Mouse (Mus musculus) adrenal gland, postnatal 36 days (tissue): ENCODE results near the gene Slc25a51. TPM values are rescaled to one million over a fixed set of nuclear protein-coding genes. Genes with fewer than 3 reads are reported as not detected.
A peak's percentile ranks its signal among the peaks of the same experiment; 100 is the strongest.

Experiments used
- DNase-seq, 2 experiments: peaks; one replicate each; pipeline ENCODE4 v3.0.0; 2021; ENCODE audit warnings: mixed read lengths in 1 of 2
- long read RNA-seq, 2 experiments: library from polyadenylated mRNA; stranded (forward); transcript quantifications; one replicate each; pipeline ENCODE4 v2.0.0; 2021; ENCODE audit warnings: borderline sequencing depth in 2 of 2
- total RNA-seq, 2 experiments: library from RNA; stranded (reverse); gene quantifications; 2 replicates each; pipeline ENCODE4 v1.2.3; 2021

Gene Slc25a51
- total RNA-seq, result 100 to 1,000 TPM; 268 to 422 TPM
- long read RNA-seq, experiment 1, full-length matches to known transcripts, result 151 of 170 reads
- long read RNA-seq, experiment 1, partial matches to known transcripts, result 0 of 170 reads
- long read RNA-seq, experiment 1, other reads (novel, unspliced or antisense), result 19 of 170 reads
- long read RNA-seq, experiment 2, full-length matches to known transcripts, result 36 of 42 reads
- long read RNA-seq, experiment 2, partial matches to known transcripts, result 0 of 42 reads
- long read RNA-seq, experiment 2, other reads (novel, unspliced or antisense), result 6 of 42 reads

GRCm38 (mm10) chr4:45408427-45409132, at the start of gene Slc25a51:
Gene Slc25a51, minus strand, starts transcription at chr4:45408766.
- peak; percentile 87 to 92 for DNase-seq

DNA sequence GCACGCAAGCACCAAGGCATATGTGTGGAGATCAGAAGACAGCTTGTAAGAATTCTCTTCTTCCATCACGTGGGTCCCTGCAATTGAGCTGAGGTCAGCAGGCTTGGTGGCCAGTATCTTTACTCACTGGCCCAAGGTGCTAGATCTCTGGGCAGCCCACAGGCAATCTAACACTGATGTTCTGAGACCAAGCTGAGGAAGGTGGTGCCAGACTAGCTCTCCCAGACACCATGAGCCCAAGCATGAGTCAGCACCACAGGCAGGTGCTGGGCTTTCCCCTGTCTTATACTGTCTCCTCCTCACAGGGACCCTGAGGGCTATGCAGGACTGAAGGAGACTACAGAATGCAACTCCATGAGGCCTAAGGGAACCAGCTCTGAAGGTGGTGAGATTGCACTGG, 49.0 kb upstream of the Slc25a51 start:
- DNase-seq, result no peak

DNA sequence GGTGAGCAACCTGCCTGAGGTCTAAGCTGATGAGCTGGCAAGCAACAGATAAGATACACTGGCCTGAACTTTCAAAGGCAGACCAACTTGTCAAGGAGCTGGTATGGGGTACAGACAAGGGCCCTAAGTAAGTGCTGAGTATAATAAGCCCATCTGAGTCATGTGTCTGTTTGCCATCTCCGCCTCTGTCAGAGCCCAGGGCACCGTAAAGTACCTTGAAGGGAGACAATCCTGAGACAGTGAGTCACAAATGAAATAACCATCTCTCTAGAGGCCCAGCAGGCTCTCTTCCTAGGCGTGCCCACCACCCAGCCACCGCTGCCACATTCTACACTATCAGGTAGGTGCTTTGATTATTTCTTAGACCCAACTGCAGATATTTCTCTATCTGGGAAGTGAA, 46.4 kb upstream of the Slc25a51 start:
- DNase-seq, result no peak

DNA sequence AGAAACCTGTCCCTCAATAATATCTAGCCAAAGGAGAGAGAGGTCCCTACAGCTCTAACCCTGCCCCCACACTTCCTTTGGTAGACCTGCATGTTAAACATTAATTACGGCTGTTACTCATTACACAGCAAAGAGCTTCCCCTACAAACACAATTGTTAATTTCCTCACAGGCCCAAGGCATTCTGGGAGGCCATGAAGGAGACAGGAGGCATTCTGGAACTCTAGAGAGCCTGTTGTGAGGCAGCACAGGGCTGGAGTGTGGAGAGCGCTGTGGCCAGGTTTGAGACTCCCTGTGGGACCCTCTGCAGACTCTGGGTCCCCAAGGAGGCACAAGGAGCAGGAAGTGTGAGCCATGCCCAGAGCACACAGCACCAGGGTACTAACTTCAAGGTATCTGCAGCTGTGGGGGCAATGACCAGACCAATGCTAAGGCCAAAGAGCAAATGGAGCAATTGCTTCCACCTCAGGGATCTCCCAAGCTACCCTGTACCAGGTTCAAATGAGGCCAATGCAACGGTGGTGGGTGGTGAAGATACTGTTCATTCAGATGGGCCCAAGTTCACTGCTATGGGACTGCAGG, 44.8 kb upstream of the Slc25a51 start:
- DNase-seq, result peak in 1 of 2 experiments; percentile 27

DNA sequence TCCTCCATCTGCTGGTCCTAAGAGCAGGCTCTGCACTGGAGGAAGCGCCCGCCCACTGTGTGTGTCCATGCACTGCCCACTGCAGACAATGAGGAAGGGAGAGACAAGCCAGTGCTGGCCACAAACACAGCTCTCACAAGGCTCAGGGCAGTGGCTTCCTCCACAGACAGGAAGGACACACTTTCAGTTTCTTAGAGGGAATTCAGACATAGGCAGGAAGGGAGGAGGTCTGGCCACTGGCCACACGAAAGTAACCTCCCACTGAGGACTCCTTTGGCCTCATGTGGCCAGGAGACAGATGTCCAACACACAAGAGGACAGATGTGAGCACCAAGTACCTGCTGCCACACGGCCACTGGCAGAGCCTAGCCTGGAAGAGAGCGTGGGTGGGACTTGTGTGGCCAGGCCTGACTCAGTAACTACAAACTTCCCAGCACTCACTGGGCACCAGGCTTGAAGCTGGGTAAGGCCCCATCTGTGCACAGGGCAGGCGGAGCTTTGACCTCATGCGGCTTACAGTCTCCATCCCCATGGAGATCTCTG, 44.1 kb upstream of the Slc25a51 start:
- peak; percentile 35 to 52 for DNase-seq

DNA sequence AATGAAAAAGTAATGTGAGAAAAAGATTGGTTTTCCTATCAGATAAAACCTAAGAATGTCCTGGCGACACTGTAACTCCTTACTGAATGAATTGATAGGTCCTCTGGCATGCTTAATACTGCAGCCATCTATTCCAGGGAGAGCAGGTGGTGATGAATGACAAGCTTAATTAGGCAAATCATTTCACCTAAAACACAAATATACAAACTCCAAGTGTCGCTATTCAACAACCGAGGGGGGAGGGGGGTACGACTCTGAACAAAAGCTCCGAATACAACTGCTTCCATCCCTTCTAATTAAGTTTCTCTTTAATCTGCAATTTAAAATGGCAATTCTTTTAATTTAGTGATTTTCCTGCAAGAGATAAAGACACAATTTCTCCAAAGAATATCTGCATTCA, 40.4 kb upstream of the Slc25a51 start:
- no peak for DNase-seq

- no peak for DNase-seq
These were observed 39.9 kb upstream of the Slc25a51 start for GRCm38 (mm10) chr4:45448481-45448880.

- DNase-seq, result peak; percentile 58 to 61
These were observed 38.6 kb upstream of the Slc25a51 start for GRCm38 (mm10) chr4:45447196-45447595.

- DNase-seq, result no peak
These were observed 36.7 kb upstream of the Slc25a51 start for GRCm38 (mm10) chr4:45445235-45445634.

- DNase-seq, result no peak
These were observed 36.2 kb upstream of the Slc25a51 start for GRCm38 (mm10) chr4:45444813-45445212.

GRCm38 (mm10) chr4:45443652-45444051, 35.1 kb upstream of the Slc25a51 start:
- peak; percentile 35 to 55 for DNase-seq

- no peak for DNase-seq
These were observed 33.7 kb upstream of the Slc25a51 start for GRCm38 (mm10) chr4:45442237-45442636.

DNA sequence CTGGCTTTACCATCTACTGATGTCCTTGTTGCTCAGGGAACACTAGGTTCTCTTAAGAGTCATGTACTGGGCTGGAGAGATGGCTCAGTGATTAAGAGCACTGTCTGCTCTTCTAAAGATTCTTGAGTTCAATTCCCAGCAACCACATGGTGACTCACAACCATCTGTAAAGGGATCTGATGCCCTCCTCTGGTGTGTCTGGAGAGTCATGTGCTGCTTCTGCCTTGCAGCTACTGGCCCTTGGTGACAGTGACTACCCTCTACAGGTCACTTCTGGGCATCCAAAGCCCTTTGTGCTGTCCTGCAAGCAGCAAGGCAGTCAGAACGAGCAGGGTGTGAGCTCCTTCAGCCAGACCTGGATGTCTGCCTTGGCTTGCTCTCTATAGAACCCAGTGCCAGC, 33.2 kb upstream of the Slc25a51 start:
- DNase-seq, result no peak

GRCm38 (mm10) chr4:45439281-45439680, 30.7 kb upstream of the Slc25a51 start:
- DNase-seq, result no peak

- no peak for DNase-seq
These were observed 28.4 kb upstream of the Slc25a51 start for GRCm38 (mm10) chr4:45437010-45437409.

DNA sequence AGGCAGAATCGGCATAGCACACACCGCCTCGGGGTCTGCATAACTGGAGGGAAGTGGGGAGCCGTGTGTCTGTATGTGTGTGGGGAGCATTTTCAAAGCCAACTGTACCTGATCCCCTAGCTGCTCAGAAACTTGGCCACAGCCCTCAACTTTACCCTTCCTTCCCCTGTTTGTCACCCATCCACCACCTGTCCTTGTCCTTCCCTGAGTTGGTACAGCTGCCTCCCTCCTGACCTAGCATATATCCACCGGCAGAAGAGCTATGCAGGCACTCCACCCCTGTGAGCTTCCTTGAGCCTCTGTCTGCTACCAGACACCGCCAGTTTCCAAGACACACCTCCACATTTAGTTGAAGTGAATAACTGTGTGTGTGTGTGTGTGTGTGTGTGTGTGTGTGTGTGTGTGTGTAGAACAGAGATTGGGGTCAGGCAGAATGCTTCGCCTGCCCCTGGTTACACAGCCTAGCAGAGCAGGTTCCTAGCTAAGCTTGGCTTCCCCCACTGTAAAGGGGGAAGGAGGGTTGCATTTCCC, 27.9 kb upstream of the Slc25a51 start:
- no peak for DNase-seq

DNA sequence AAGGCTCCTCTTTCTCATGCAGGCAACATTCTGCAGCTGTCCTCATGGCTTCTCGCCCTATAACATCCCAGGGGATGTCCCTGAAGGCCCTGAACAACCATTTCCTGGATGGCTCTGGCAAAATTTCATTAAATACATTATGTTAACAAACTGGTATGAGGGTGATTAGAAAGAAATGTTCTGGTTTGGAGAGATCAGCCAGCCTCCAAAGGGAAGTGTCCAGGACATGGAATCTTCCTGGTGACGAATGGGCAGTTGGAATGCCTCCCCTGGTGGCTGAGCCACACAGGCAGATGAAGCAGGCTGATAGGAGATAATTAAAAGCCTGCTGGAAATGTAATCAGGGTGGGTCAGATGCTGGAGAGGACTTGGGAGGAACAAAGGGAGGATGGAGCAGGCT, 27.3 kb upstream of the Slc25a51 start:
- DNase-seq, result no peak

DNA sequence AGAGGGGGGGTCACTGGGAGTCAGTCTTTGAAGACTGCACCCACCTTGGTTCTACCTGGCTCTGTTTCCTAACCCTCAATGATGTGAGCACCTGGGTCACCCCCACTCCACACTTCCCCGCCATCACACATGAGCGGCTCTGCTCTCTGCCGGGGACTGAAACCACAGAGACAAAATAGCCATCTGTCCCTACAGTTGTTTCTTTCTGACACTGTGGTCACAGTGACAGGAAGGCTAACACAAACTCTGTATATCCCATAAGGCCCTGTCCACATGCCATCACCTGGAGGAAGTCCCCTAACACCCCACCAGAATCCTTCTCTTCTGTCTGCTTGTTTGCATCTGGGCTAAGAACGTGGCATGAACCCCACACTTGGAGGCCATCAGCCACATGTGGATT, 26.1 kb upstream of the Slc25a51 start:
- DNase-seq, result no peak

DNA sequence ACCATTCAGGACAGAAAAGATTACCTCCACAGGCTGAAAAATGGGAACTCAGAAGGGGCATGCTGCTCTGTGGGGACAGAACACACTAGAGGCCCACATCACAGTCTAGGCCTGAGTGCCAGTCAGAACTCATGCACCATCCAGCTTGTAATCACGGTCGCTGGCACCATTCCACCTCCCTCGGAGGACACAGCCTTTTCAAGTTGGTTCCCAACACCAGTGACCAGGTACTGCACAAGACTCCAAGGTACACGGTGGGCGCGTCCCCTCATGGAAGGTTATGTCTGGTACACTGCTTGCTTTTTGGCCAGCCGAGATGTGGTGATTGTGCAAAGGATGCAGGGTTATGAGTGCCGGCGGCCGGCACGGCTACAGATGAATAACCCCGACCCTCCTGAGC, 25.5 kb upstream of the Slc25a51 start:
- DNase-seq, result no peak

- DNase-seq, result no peak
These were observed 23.2 kb upstream of the Slc25a51 start for GRCm38 (mm10) chr4:45431806-45432205.

DNA sequence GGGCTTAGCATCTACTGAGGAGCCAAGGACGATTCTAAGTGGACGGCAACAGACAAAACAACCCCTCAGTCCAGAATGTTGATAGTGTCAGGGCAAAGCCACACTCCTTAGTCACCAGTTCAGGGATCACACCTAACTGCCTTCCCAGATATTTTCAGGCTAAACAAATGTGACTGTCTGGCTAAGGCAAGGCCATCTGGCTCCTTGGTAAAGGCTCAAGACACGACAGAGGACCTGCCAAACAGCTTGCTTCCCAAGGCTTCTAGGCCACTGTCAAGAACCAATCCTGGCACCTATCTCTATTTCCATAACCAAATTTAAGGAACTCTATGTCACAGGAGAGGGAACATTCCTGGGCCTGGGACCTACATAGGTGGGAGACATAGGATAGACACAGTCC, 22.8 kb upstream of the Slc25a51 start:
- no peak for DNase-seq

DNA sequence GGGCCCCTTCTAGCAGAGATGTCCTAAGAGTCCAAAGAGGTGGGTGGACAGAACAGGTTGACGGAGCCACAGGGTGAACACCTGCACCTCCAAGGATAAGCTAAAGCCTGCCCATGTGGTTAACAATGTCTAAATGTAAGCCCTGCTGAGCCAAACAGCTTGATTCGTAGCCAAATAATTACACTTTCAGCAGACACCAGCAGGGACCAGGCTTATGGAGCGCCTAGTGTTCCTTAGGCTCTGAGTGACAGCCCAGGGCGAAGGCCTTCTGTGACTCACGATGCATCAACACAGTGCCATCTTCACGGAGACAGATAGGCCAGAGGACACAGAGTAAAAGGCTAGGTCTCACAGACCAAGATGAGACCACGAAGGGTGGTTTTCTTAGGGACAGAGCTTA, 20.9 kb upstream of the Slc25a51 start:
- DNase-seq, result peak; percentile 62 to 73
